Mouse (Mus musculus) limb, embryonic 14.5 days (tissue): Measurements from ENCODE around the gene Fdx1l. TPM values are rescaled to one million over a fixed set of nuclear protein-coding genes. Genes with fewer than 3 reads are reported as not detected.

Experiments
- ATAC-seq: fragments of 200-750 bp; cut with Nextera tagmentation; 2 replicates; pipeline ENCODE4 v1.8.0; 2017; ENCODE audit warnings: low read depth, moderate number of reproducible peaks, moderate TSS enrichment; ENCODE audit not compliant: low FRiP score
- DNase-seq: peaks from one replicate; pipeline ENCODE4 v3.0.0-alpha.2; 2015; ENCODE audit warnings: low spot score
- H3K27ac ChIP-seq: fragments of 300-500 bp; sonication (generic); replicated peaks from 2 replicates; pipeline ENCODE4 v1.5.1; 2014; ENCODE audit warnings: low read depth, mild to moderate bottlenecking, low read length, moderate library complexity, mixed read lengths
- H3K27me3 ChIP-seq: fragments of 300-500 bp; sonication (generic); 2 replicates; pipeline ENCODE4 v1.6.1; 2014; ENCODE audit warnings: low read length, mixed read lengths; ENCODE audit not compliant: control insufficient read depth, insufficient read depth
- H3K36me3 ChIP-seq: fragments of 300-500 bp; sonication (generic); 2 replicates; pipeline ENCODE4 v1.6.1; 2014; ENCODE audit warnings: mild to moderate bottlenecking, low read length, moderate library complexity, mixed read lengths; ENCODE audit not compliant: control insufficient read depth, insufficient read depth
- H3K4me1 ChIP-seq: fragments of 300-500 bp; sonication (generic); 2 replicates; pipeline ENCODE4 v1.6.1; 2014; ENCODE audit warnings: antibody characterized with exemption, low read length, mixed read lengths; ENCODE audit not compliant: control insufficient read depth, insufficient read depth
- H3K4me2 ChIP-seq: fragments of 300-500 bp; sonication (generic); replicated peaks from 2 replicates; pipeline ENCODE4 v1.6.1; 2014; ENCODE audit warnings: low read depth, mild to moderate bottlenecking, low read length, moderate library complexity; ENCODE audit not compliant: severe bottlenecking
- H3K4me3 ChIP-seq: fragments of 300-500 bp; sonication (generic); replicated peaks from 2 replicates; pipeline ENCODE4 v1.5.1; 2014; ENCODE audit warnings: low read length
- H3K9ac ChIP-seq: fragments of 300-500 bp; sonication (generic); 2 replicates; pipeline ENCODE4 v1.6.1; 2014; ENCODE audit warnings: mild to moderate bottlenecking, low read depth, low read length, moderate library complexity; ENCODE audit not compliant: severe bottlenecking
- H3K9me3 ChIP-seq: fragments of 300-500 bp; sonication (generic); 2 replicates; pipeline ENCODE4 v1.6.1; 2016; ENCODE audit warnings: low read length; ENCODE audit not compliant: control insufficient read depth
- POLR2A ChIP-seq: fragments of 200-500 bp; IDR thresholded peaks from 2 replicates; pipeline ENCODE4 v1.8.0; 2012; ENCODE audit warnings: inconsistent platforms, mild to moderate bottlenecking, moderate library complexity, borderline replicate concordance; ENCODE audit not compliant: insufficient read depth, insufficient read length; ENCODE audit errors: extremely low read depth
- WGBS: fragments of 180-500 bp; shearing (Covaris S2); extraction: QIAGEN DNeasy Blood & Tissue Kit; methylation state at CpG from one replicate; pipeline ENCODE4 v1.1.7; 2014; 5-methylcytosine and 5-hydroxymethylcytosine counted together
- polyA plus RNA-seq, 2 experiments: library from polyadenylated mRNA; depleted of rRNA in 1 of 2; stranded (reverse) in 1 of 2; unstranded in 1 of 2; fragments of >200 nt; fragmentation: Nextera tagmentation in 1 of 2; extraction: Ambion mirVana in 1 of 2; gene quantifications; 2 replicates each; pipeline versions ENCODE4 v1.2.1 to v1.2.3; 2012 to 2014

The Fdx1l gene
- polyA plus RNA-seq, 2 experiments = 65.1 to 68.9 TPM

DNA sequence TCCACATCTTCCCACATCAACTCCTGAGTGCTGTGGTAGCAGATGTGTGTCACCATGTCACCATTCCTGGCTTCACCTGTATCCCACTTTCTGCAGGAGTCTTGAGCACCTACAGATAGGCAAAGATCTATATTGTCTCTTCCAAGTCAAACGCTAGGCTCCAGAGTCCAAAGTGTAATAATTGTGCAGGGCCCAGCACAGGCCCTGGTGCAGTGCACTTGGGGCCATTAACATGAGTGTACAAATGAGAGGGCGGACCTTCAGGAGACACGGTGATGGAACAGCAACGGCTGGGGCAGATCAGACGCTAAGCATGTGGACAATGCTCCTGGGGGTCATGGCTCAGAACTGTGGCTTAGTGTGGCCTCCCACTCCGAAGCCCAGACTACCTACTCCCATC, 40.3 kb upstream of the Fdx1l start:
- Histone ChIP-seq H3K4me1 (no peaks in the 10 kb centered on the region), H3K36me3 (0 out of 2 replicates have a peak, but pooled peaks cover 5% of the 10 kb centered on the region), H3K9ac (no peak overlapping the region), H3K4me2 (no peak overlapping the region), H3K27ac (no peak overlapping the region), H3K9me3 (no peaks in the 10 kb centered on the region), H3K4me3 (no peak overlapping the region), H3K27me3 (no peaks in the 10 kb centered on the region)
- no peak for ATAC-seq
- no peak for TF ChIP-seq POLR2A
- 82% methylated on average over 6 of the region's 6 CpGs for WGBS
- DNase-seq = no peak

DNA sequence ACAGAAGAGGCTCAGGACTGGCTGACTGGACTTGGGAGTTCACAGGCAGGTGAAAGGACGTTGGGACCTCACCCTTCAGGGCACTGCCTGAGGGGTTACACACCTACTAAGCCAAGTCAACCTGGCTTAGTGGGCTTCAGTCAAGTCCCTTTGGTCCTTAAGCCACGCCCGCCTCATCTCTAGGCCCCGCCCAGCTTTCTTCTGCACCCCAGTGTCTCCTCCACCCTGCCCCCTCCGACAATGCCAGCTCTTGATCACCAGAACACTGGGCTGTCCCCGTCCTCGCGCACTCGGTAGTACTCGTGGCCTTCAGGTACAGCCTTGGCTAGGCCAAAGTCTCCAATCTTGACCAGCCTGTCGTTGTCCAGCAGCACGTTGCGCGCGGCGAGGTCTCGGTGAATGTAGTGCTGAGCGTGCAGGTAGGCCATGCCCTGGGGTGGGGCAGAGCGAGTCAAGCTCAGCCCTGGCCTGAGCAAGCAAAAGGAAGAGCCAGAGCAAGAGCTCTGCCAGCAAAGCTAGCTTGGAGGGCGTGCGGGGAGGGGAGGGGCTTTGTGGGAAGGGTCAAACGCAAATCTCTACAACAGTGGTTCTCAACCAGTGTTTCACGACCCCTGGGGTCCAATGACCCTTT, 34.3 kb upstream of the Fdx1l start:
- H3K27ac ChIP-seq = no peak overlapping the region
- H3K9me3 ChIP-seq = no peaks in the 10 kb centered on the region
- no peak for ATAC-seq
- H3K27me3 ChIP-seq = no peaks in the 10 kb centered on the region
- H3K4me1 ChIP-seq = no peaks in the 10 kb centered on the region
- no peak overlapping the region for H3K4me2 ChIP-seq
- H3K9ac ChIP-seq = no peak overlapping the region
- peaks cover 3% of the 10 kb centered on the region; the same call in 1 of the 2 replicates for H3K36me3 ChIP-seq
- no peak for TF ChIP-seq POLR2A
- WGBS = 50% methylated on average over 23 of the region's 23 CpGs
- no peak overlapping the region for H3K4me3 ChIP-seq
- no peak for DNase-seq

DNA sequence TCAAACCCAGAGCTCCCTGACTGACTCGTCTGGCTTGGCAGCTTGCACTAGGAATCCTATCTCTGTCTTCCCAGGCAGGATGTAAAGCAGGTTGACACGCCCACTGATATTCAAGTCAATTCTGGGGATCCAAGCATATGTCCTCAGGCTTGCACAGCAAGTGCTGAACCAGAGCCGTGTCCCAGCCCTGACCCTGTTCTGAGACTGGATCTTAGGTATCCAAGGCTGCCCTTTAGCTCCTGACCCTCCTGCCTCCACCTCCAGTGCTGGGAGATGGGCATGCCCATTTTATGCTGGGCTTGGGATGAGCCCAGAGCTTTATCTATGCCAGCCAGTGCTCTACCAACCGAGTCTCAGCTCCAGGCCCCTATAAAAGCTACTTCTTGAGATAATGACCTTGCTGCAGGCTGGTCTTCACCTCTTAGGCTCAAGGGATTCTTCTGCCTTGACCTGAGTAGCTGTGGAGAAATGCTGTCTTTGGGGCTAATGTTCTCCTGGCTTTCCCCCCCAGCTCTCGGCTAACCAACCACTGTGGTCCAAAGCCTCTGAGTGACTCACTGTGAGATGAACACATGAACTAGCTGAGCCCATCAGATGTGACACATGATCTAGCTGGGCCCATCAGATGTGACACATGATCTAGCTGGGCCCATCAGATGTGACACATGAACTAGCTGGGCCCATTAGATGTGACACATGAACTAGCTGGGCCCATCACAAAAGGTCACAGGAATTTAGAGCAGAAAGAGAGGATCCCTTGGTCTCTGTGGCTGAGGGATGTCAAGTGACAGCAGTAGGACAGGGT, 32.5 kb upstream of the Fdx1l start:
- Histone ChIP-seq H3K4me3 (no peak overlapping the region), H3K27ac (no peak overlapping the region), H3K36me3 (peaks cover 3% of the 10 kb centered on the region; the same call in 1 of the 2 replicates), H3K27me3 (no peaks in the 10 kb centered on the region), H3K9me3 (no peaks in the 10 kb centered on the region), H3K4me2 (no peak overlapping the region), H3K9ac (no peak overlapping the region), H3K4me1 (no peaks in the 10 kb centered on the region)
- 72% methylated on average over 5 of the region's 5 CpGs for WGBS
- TF ChIP-seq POLR2A = no peak
- no peak for DNase-seq
- no peak for ATAC-seq

DNA sequence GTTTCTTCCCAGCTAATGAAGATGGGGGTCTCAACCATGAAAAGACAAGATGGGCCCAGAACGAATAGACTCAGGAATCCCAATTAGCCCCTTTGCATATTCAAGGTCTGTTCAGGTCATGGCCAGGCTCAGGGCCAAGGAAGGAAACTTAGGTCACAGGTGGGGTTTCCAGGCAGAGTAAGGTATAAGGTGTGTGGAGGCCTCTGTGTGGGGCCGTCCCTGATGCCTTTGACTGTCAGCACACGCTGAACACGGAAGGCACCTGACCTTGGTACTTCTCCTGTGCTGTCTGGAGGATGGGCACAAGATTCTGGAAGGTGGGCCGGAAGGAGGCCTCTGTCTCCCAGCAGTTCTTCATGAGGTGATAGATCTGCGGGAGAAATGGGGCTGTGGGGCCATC, 31.4 kb upstream of the Fdx1l start:
- no peak overlapping the region for H3K4me3 ChIP-seq
- no peak overlapping the region for H3K4me2 ChIP-seq
- H3K9me3 ChIP-seq = no peaks in the 10 kb centered on the region
- no peaks in the 10 kb centered on the region for H3K27me3 ChIP-seq
- WGBS = 81% methylated on average over 6 of the region's 6 CpGs
- ATAC-seq (no peak), DNase-seq (no peak)
- no peak overlapping the region for H3K9ac ChIP-seq
- H3K4me1 ChIP-seq = no peaks in the 10 kb centered on the region
- H3K36me3 ChIP-seq = peaks cover 3% of the 10 kb centered on the region; the same call in 1 of the 2 replicates
- no peak for TF ChIP-seq POLR2A
- H3K27ac ChIP-seq = no peak overlapping the region

DNA sequence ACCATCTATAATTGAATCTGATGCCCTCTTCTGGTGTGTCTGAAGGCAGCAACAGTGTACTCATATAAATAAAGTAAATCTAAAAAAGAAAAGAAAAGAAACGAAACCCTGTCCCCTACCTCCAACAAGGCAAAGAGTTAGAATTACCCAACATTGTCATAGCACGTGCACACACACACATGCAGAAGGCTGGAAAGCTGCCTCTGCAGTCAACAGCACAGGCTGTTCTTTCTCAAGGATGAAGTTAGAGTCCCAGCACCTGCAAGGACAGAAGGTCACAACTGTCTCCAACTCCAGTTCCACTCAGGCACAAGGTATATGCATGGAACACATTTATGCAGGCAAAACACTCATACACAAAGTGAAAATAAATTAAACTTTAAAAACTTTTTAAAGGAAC, 28.7 kb upstream of the Fdx1l start:
- ATAC-seq = no peak
- Histone ChIP-seq H3K27me3 (no peaks in the 10 kb centered on the region), H3K9ac (no peak overlapping the region), H3K27ac (no peak overlapping the region), H3K9me3 (no peaks in the 10 kb centered on the region), H3K4me3 (no peak overlapping the region), H3K4me1 (no peaks in the 10 kb centered on the region), H3K4me2 (no peak overlapping the region), H3K36me3 (0 out of 2 replicates have a peak, but pooled peaks cover 3% of the 10 kb centered on the region)
- no peak for DNase-seq
- TF ChIP-seq POLR2A = no peak
- 93% methylated on average over 2 of the region's 2 CpGs for WGBS
